Mouse (Mus musculus): ENCODE results near the gene Fmo2. TPM values are rescaled to one million over a fixed set of nuclear protein-coding genes. Genes with fewer than 3 reads are reported as not detected.

Gene Fmo2
- total and polyA plus RNA-seq, 3 experiments, result not detected

DNA sequence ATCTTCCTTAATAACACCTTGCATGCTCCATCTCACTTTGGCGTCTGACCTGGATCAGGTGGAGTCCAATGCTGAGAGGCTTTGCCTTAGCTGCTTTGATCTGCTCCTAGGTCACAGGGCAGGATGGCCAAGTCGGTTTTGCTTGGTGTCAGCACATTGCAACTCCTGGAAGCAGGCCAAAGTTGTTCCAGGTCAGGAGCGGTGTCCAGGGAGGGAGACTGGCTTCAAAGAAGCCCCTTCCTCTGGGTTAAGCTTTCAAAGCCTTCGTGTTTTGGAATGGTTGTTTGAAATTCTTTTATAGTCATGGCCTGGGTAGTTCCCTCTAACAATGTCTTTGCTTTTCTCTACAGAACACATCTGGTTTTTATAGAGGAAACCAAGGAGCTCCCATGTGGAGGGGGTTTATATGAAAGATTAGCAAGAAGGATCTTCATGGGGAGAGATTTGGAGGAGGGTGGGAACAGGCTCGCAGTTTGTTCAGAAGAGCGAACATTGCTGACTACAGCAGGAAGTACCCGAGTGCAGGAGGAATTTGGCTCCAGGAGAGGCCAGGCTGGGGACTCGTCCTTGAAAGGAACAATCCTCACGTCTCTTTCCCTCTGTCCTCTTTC is 26.7 kb downstream of the Fmo2 start:
- DNase-seq (ENCODE audit: low read depth, low spot score), result no peak
- no peak overlapping the region for H3K4me3 ChIP-seq (ENCODE audit: control insufficient read depth in 1 of 2, insufficient read depth in 1 of 2, low read depth in 2 of 2, low read length in 2 of 2)

DNA sequence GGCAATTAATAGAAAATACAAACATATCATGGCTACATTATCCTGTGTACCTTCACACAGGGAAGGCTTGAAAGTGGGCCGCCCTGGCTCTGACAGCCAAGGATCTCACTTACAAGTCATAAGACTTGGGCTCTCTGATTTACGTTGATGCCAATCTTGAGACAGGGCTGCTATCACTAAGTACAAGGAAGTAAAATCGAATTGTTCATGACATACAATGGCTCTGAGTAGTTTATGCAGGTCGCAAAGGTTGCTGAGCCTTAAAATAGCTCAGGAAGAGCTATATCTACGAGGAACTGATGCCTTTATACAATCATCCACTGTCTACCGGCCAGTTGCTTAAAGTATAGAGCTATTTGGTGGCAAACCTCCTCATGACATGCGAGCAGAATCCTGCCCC is 27.5 kb downstream of the Fmo2 start:
- Histone ChIP-seq H3K27ac (ENCODE audit: control insufficient read depth, low read depth, low read length) (no peak overlapping the region), H3K4me3 (ENCODE audit: control insufficient read depth in 1 of 2, insufficient read depth in 1 of 2, low read depth in 2 of 2, low read length in 2 of 2) (no peak overlapping the region), H3K4me1 (ENCODE audit: control insufficient read depth in 1 of 2, insufficient read depth in 2 of 2, low read length in 2 of 2) (no peaks in the 10 kb centered on the region), H3K9me3 (replicated peaks; ENCODE audit: insufficient read depth, low read length) (no peaks in the 10 kb centered on the region), H3K36me3 (ENCODE audit: control insufficient read depth in 1 of 2, insufficient read depth in 2 of 2, low read length in 2 of 2) (no peaks in the 10 kb centered on the region), H3K27me3 (ENCODE audit: control insufficient read depth in 1 of 2, insufficient read depth in 2 of 2, low read length in 2 of 2) (no peaks in the 10 kb centered on the region), H3K79me2 (ENCODE audit: control insufficient read depth, insufficient read depth, low read length, poor library complexity) (no peaks in the 10 kb centered on the region), H3K9ac (ENCODE audit: control insufficient read depth, low read depth, low read length, poor library complexity, severe bottlenecking) (no peak overlapping the region)
- TF ChIP-seq MXI1 (IDR thresholded peaks at IDR 0.05; ENCODE audit: low read depth, low read length) (no peak), MYC (IDR thresholded peaks at IDR 0.05; ENCODE audit: low read depth, low read length) (no peak), HCFC1 (IDR thresholded peaks at IDR 0.05; ENCODE audit: low read depth, low read length) (no peak), GATA1 (IDR thresholded peaks at IDR 0.05; ENCODE audit: low read depth, low read length) (no peak), POLR2A (IDR thresholded peaks at IDR 0.05; ENCODE audit: control insufficient read depth in 1 of 2, insufficient read depth in 1 of 2, low read depth in 1 of 2, low read length in 2 of 2, poor library complexity in 1 of 2) (no peak), CHD1 (IDR thresholded peaks at IDR 0.05; ENCODE audit: low read depth, low read length) (no peak), RAD21 (IDR thresholded peaks at IDR 0.05; ENCODE audit: low read depth, low read length) (no peak), POLR2AphosphoS2 (IDR thresholded peaks at IDR 0.05; ENCODE audit: low read length) (no peak), MYB (IDR thresholded peaks at IDR 0.05; ENCODE audit: low read depth, low read length) (no peak)
- DNase-seq (ENCODE audit: low read depth, low spot score), result no peak

More for the DNA sequence above, 26.7 kb downstream of the Fmo2 start:
- Histone ChIP-seq H3K36me3 (ENCODE audit: control insufficient read depth in 1 of 2, insufficient read depth in 2 of 2, low read length in 2 of 2) (no peaks in the 10 kb centered on the region), H3K27me3 (ENCODE audit: control insufficient read depth in 1 of 2, insufficient read depth in 2 of 2, low read length in 2 of 2) (no peaks in the 10 kb centered on the region), H3K27ac (ENCODE audit: control insufficient read depth, low read depth, low read length) (no peak overlapping the region), H3K4me1 (ENCODE audit: control insufficient read depth in 1 of 2, insufficient read depth in 2 of 2, low read length in 2 of 2) (no peaks in the 10 kb centered on the region), H3K9me3 (replicated peaks; ENCODE audit: insufficient read depth, low read length) (no peaks in the 10 kb centered on the region), H3K79me2 (ENCODE audit: control insufficient read depth, insufficient read depth, low read length, poor library complexity) (no peaks in the 10 kb centered on the region), H3K9ac (ENCODE audit: control insufficient read depth, low read depth, low read length, poor library complexity, severe bottlenecking) (no peak overlapping the region)
- no peak for TF ChIP-seq NRF1 (IDR thresholded peaks at IDR 0.05; ENCODE audit: insufficient read depth, low read depth, low read length, poor library complexity, severe bottlenecking)
- no peak for TF ChIP-seq ZC3H11A (IDR thresholded peaks at IDR 0.05; ENCODE audit: low read depth, low read length)
- TF ChIP-seq SIN3A (IDR thresholded peaks at IDR 0.05; ENCODE audit: low read length), result no peak
- no peak for TF ChIP-seq CHD1 (IDR thresholded peaks at IDR 0.05; ENCODE audit: low read depth, low read length)
- no peak for TF ChIP-seq CTCF (IDR thresholded peaks at IDR 0.05 in 2 of 3, conservative IDR thresholded peaks at IDR 0.05 in 1 of 3; ENCODE audit: control insufficient read depth in 1 of 3, insufficient read depth in 1 of 3, low read depth in 2 of 3, low read length in 3 of 3, poor library complexity in 1 of 3, severe bottlenecking in 1 of 3)
- TF ChIP-seq POLR2AphosphoS2 (IDR thresholded peaks at IDR 0.05; ENCODE audit: low read length), result no peak
- no peak for TF ChIP-seq TBP (IDR thresholded peaks at IDR 0.05; ENCODE audit: low read depth, low read length)
- TF ChIP-seq TAL1 (IDR thresholded peaks at IDR 0.05; ENCODE audit: low read length), result no peak
- TF ChIP-seq MAX (IDR thresholded peaks at IDR 0.05; ENCODE audit: low read length), result no peak
- TF ChIP-seq RCOR1 (IDR thresholded peaks at IDR 0.05; ENCODE audit: low read depth, low read length), result no peak
- TF ChIP-seq USF2 (IDR thresholded peaks at IDR 0.05; ENCODE audit: borderline replicate concordance in 1 of 2, insufficient read depth in 1 of 2, low read depth in 1 of 2, low read length in 2 of 2), result no peak
- TF ChIP-seq MAFK (IDR thresholded peaks at IDR 0.05; ENCODE audit: borderline replicate concordance, low read depth, low read length), result no peak
- TF ChIP-seq MYB (IDR thresholded peaks at IDR 0.05; ENCODE audit: low read depth, low read length), result no peak
- TF ChIP-seq POLR2A (IDR thresholded peaks at IDR 0.05; ENCODE audit: control insufficient read depth in 1 of 2, insufficient read depth in 1 of 2, low read depth in 1 of 2, low read length in 2 of 2, poor library complexity in 1 of 2), result no peak
- no peak for TF ChIP-seq TCF12 (IDR thresholded peaks at IDR 0.05; ENCODE audit: low read depth, low read length)
- TF ChIP-seq MAZ (IDR thresholded peaks at IDR 0.05; ENCODE audit: low read depth, low read length), result no peak
- TF ChIP-seq MXI1 (IDR thresholded peaks at IDR 0.05; ENCODE audit: low read depth, low read length), result no peak
- TF ChIP-seq ELF1 (IDR thresholded peaks at IDR 0.05; ENCODE audit: low read depth, low read length), result no peak
- no peak for TF ChIP-seq ZKSCAN1 (IDR thresholded peaks at IDR 0.05; ENCODE audit: low read depth, low read length)
- TF ChIP-seq ETS1 (IDR thresholded peaks at IDR 0.05; ENCODE audit: low read depth, low read length), result no peak

Data from MEL (cell line).